Mouse (Mus musculus) stomach, embryonic 16.5 days (tissue): ENCODE results near the gene Vmn1r179. TPM values are rescaled to one million over a fixed set of nuclear protein-coding genes. Genes with fewer than 3 reads are reported as not detected.
"Not testable (repeated sequence)": the region's sequence is repeated elsewhere in the genome, so short reads cannot be mapped to it uniquely, and the experiment has no call there.

Experiments used
- ATAC-seq: fragments of 200-750 bp; cut with Nextera tagmentation; 2 replicates; pipeline ENCODE4 v1.8.0; 2017; ENCODE audit warnings: moderate number of reproducible peaks, moderate TSS enrichment; ENCODE audit not compliant: insufficient read depth, low FRiP score
- H3K27ac ChIP-seq: fragments of 300-500 bp; sonication (generic); 2 replicates; pipeline ENCODE4 v1.5.1; 2014; ENCODE audit warnings: low read length
- H3K27me3 ChIP-seq: fragments of 300-500 bp; sonication (generic); 2 replicates; pipeline ENCODE4 v1.6.1; 2014; ENCODE audit warnings: low read length, control low read depth, mixed read lengths; ENCODE audit not compliant: control insufficient read depth, insufficient read depth
- H3K36me3 ChIP-seq: fragments of 300-500 bp; sonication (generic); 2 replicates; pipeline ENCODE4 v1.6.1; 2014; ENCODE audit warnings: low read length; ENCODE audit not compliant: control insufficient read depth, insufficient read depth
- H3K4me1 ChIP-seq: fragments of 300-500 bp; sonication (generic); 2 replicates; pipeline ENCODE4 v1.6.1; 2014; ENCODE audit warnings: low read length, control low read depth, mixed read lengths; ENCODE audit not compliant: control insufficient read depth, insufficient read depth
- H3K4me2 ChIP-seq: fragments of 300-500 bp; sonication (generic); 2 replicates; pipeline ENCODE4 v1.6.1; 2014; ENCODE audit warnings: low read depth, low read length, mixed read lengths
- H3K4me3 ChIP-seq: fragments of 300-500 bp; sonication (generic); replicated peaks from 2 replicates; pipeline ENCODE4 v1.5.1; 2014; ENCODE audit warnings: mild to moderate bottlenecking, low read length
- H3K9ac ChIP-seq: fragments of 300-500 bp; sonication (generic); 2 replicates; pipeline ENCODE4 v1.6.1; 2014; ENCODE audit warnings: low read length
- H3K9me3 ChIP-seq: fragments of 300-500 bp; sonication (generic); replicated peaks from 2 replicates; pipeline ENCODE4 v1.6.1; 2016; ENCODE audit warnings: low read length, control low read depth; ENCODE audit not compliant: control insufficient read depth
- WGBS: fragments of 180-500 bp; shearing (Covaris S2); extraction: QIAGEN DNeasy Blood & Tissue Kit; methylation state at CpG from one replicate; pipeline ENCODE4 v1.1.7; 2014; 5-methylcytosine and 5-hydroxymethylcytosine counted together
- polyA plus RNA-seq: library from polyadenylated mRNA; unstranded; fragments of >200 nt; fragmentation: Nextera tagmentation; extraction: Ambion mirVana; gene quantifications from 2 replicates; pipeline ENCODE4 v1.2.1, GENCODE M21; 2015

The Vmn1r179 gene
- polyA plus RNA-seq: not detected in 2 replicates

GRCm38 (mm10) chr7:23926678-23927077, at the start of gene Vmn1r179:
Vmn1r179 (plus strand) TSS chr7:23926978.
- H3K9me3 ChIP-seq: 0 out of 2 replicates have a peak, but pooled peaks cover 3% of the 10 kb centered on the region
- H3K36me3 ChIP-seq: no peaks in the 10 kb centered on the region
- no peak within 1 kb of the TSS for H3K4me2 ChIP-seq
- no peak for ATAC-seq
- 47% methylated on average over 2 of the region's 2 CpGs for WGBS
- H3K27me3 ChIP-seq: no peaks in the 10 kb centered on the region
- no peak within 1 kb of the TSS for H3K9ac ChIP-seq
- H3K27ac ChIP-seq: no peak within 1 kb of the TSS
- no peak within 1 kb of the TSS for H3K4me3 ChIP-seq
- H3K4me1 ChIP-seq: no peaks in the 10 kb centered on the region

- H3K27me3 ChIP-seq: no peaks in the 10 kb centered on the region
- H3K4me1 ChIP-seq: no peaks in the 10 kb centered on the region
- H3K9me3 ChIP-seq: no peaks in the 10 kb centered on the region
- no peak for ATAC-seq
- H3K4me3 ChIP-seq: no peak within 1 kb of the TSS
- no peaks in the 10 kb centered on the region for H3K36me3 ChIP-seq
- no peak within 1 kb of the TSS for H3K27ac ChIP-seq
- H3K9ac ChIP-seq: no peak within 1 kb of the TSS
- 92% methylated on average over 1 of the region's 1 CpGs for WGBS
- H3K4me2 ChIP-seq: no peak within 1 kb of the TSS
Observed at GRCm38 (mm10) chr7:23891709-23892108, 35.1 kb upstream of the Vmn1r179 start, which contains the start of gene Vmn1r178. Vmn1r178 (plus strand) TSS chr7:23892009.

- H3K4me1 ChIP-seq: no peaks in the 10 kb centered on the region
- H3K36me3 ChIP-seq: no peaks in the 10 kb centered on the region
- no peaks in the 10 kb centered on the region for H3K9me3 ChIP-seq
- H3K4me3 ChIP-seq: no peak within 1 kb of the TSS
- no peak within 1 kb of the TSS for H3K27ac ChIP-seq
- no peak for ATAC-seq
- H3K9ac ChIP-seq: no peak within 1 kb of the TSS
- H3K4me2 ChIP-seq: no peak within 1 kb of the TSS
- no peaks in the 10 kb centered on the region for H3K27me3 ChIP-seq
Observed at GRCm38 (mm10) chr7:23950332-23950731, 23.6 kb downstream of the Vmn1r179 start, which contains the start of gene Vmn1r180. Vmn1r180 (plus strand) TSS chr7:23950632.

GRCm38 (mm10) chr7:23968044-23968443, 41.3 kb downstream of the Vmn1r179 start:
- not testable (repeated sequence) for H3K4me1 ChIP-seq, ATAC-seq, H3K9me3 ChIP-seq, H3K27ac ChIP-seq, H3K27me3 ChIP-seq, H3K4me3 ChIP-seq, H3K36me3 ChIP-seq, H3K9ac ChIP-seq, H3K4me2 ChIP-seq
- 36% methylated on average over 3 of the region's 3 CpGs for WGBS

- H3K4me2 ChIP-seq, H3K4me1 ChIP-seq, ATAC-seq, H3K9ac ChIP-seq, H3K9me3 ChIP-seq, H3K27ac ChIP-seq, H3K36me3 ChIP-seq, H3K27me3 ChIP-seq, H3K4me3 ChIP-seq: not testable (repeated sequence)
- WGBS: 75% methylated on average over 8 of the region's 9 CpGs
Observed at GRCm38 (mm10) chr7:23974315-23974714, 47.5 kb downstream of the Vmn1r179 start, which contains the start of gene Vmn1r181. Vmn1r181 (plus strand) TSS chr7:23974615.

Other genes starting within 250 kb of the Vmn1r179 start
- gene Vmn1r173, start 226.3 kb upstream of the Vmn1r179 start, polyA plus RNA-seq: not detected in 2 replicates
- gene Vmn1r174, start 174.7 kb upstream of the Vmn1r179 start, polyA plus RNA-seq: not detected in 2 replicates
- gene Vmn1r175, start 116.3 kb upstream of the Vmn1r179 start, polyA plus RNA-seq: not detected in 2 replicates
- not detected in 2 replicates for gene Vmn1r176, start 89.6 kb upstream of the Vmn1r179 start, polyA plus RNA-seq
- gene Vmn1r177, start 60.5 kb upstream of the Vmn1r179 start, polyA plus RNA-seq: not detected in 2 replicates
- not detected in 2 replicates for gene Vmn1r178, start 35.0 kb upstream of the Vmn1r179 start, polyA plus RNA-seq
- gene Vmn1r180, start 23.7 kb downstream of the Vmn1r179 start, polyA plus RNA-seq: not detected in 2 replicates
- gene Vmn1r181, start 47.6 kb downstream of the Vmn1r179 start, polyA plus RNA-seq: not detected in 2 replicates
- not detected in 2 replicates for gene V1rd19, start 74.7 kb downstream of the Vmn1r179 start, polyA plus RNA-seq
- gene Vmn1r183, start 126.3 kb downstream of the Vmn1r179 start, polyA plus RNA-seq: not detected in 2 replicates
- 17.8 and 20.0 TPM in 2 replicates for gene Zfp180, start 154.9 kb downstream of the Vmn1r179 start, polyA plus RNA-seq
- gene Zfp112, start 185.3 kb downstream of the Vmn1r179 start, polyA plus RNA-seq: 6.1 and 6.9 TPM in 2 replicates
- gene Zfp235, start 207.2 kb downstream of the Vmn1r179 start, polyA plus RNA-seq: 14.7 and 18.9 TPM in 2 replicates
- 5.8 and 6.3 TPM in 2 replicates for gene Zfp114, start 248.1 kb downstream of the Vmn1r179 start, polyA plus RNA-seq